ENCODE assay signal across 14 mouse cellular contexts in the genomic region with DNA sequence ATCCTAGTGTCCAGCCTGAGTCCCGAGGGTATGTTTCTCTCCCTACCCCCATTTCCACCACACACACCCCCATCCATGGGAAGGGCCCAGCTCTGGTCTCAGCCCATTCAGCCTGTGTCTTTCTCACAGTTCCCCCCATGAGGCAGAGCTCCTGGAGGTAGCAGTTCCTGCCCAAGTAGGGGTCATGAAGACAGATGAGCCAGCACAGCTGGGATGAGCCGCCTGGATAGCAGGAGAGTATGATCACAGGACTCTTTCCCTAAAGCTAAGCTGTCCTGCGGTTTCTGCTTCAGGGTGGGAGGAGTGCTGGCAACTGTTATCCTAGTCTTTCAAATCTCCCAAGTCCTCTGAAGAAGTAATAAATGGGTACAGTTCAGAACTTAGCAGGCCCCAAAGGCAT. TPM values are rescaled to one million over a fixed set of nuclear protein-coding genes. Genes with fewer than 3 reads are reported as not detected.
DNase-seq lines count a peak whose midpoint lies in the region; ATAC-seq lines count a peak whose summit lies in the region.
"Had no signal": no experiment of that assay in that cellular context is flagged by ENCODE, and none has a peak within 500 bp of the region (broad histone marks: within the 10 kb centered on the region; RNA-seq: fewer than 3 reads in every experiment).

No protein-coding gene starts in this region.

- H3K9me3 ChIP-seq in kidney, embryonic 15.5 days (replicated peaks) = no peaks in the 10 kb centered on the region
- no peaks in the 10 kb centered on the region for H3K9me3 ChIP-seq in midbrain, embryonic 11.5 days (ENCODE audit: control insufficient read depth, low read length)
- no peaks in the 10 kb centered on the region for H3K9me3 ChIP-seq in midbrain, embryonic 15.5 days
- H3K9me3 ChIP-seq in liver, embryonic 12.5 days (replicated peaks) = no peaks in the 10 kb centered on the region
- no peaks in the 10 kb centered on the region for H3K9me3 ChIP-seq in forebrain, embryonic 13.5 days (replicated peaks)
- H3K9me3 ChIP-seq: G1E had no signal

- DNase-seq in kidney, postnatal 36 days = no peak
- DNase-seq in midbrain, embryonic 11.5 days (ENCODE audit: low spot score, missing footprints) = peak; percentile 2
- DNase-seq in spleen, postnatal 10 days (ENCODE audit: low spot score in 2 of 2) = no peak
- no peak for DNase-seq in cerebellum, adult 11 months
- DNase-seq: adrenal gland, postnatal 10 days; cerebellum, adult 9-11 months; embryo, embryonic 11 days had no signal

- no peak for ATAC-seq in kidney, embryonic 15.5 days (replicated peaks; ENCODE audit: low FRiP score)
- no peak for ATAC-seq in midbrain, embryonic 11.5 days (ENCODE audit: low FRiP score)
- no peak for ATAC-seq in midbrain, embryonic 15.5 days (replicated peaks)
- ATAC-seq in liver, embryonic 12.5 days = no peak
- no peak for ATAC-seq in forebrain, embryonic 13.5 days
- ATAC-seq: hindbrain, postnatal 0 days had no signal

- H3K27me3 ChIP-seq in kidney, embryonic 15.5 days = no peaks in the 10 kb centered on the region
- no peaks in the 10 kb centered on the region for H3K27me3 ChIP-seq in midbrain, embryonic 11.5 days (ENCODE audit: control insufficient read depth, insufficient read depth, low read length)
- H3K27me3 ChIP-seq in midbrain, embryonic 15.5 days (replicated peaks) = no peaks in the 10 kb centered on the region
- no peaks in the 10 kb centered on the region for H3K27me3 ChIP-seq in liver, embryonic 12.5 days (replicated peaks)
- H3K27me3 ChIP-seq in forebrain, embryonic 13.5 days = no peaks in the 10 kb centered on the region

- H3K4me3 ChIP-seq in kidney, embryonic 15.5 days (replicated peaks) = 0 out of 2 replicates have a peak overlapping the region, but pooled peaks have one; percentile 63
- no peak overlapping the region for H3K4me3 ChIP-seq in midbrain, embryonic 11.5 days (ENCODE audit: low read depth, low read length)
- no peak overlapping the region for H3K4me3 ChIP-seq in midbrain, embryonic 15.5 days
- no peak overlapping the region for H3K4me3 ChIP-seq in liver, embryonic 12.5 days
- H3K4me3 ChIP-seq in forebrain, embryonic 13.5 days = no peak overlapping the region

- peaks cover 81% of the 10 kb centered on the region for H3K4me1 ChIP-seq in kidney, embryonic 15.5 days
- H3K4me1 ChIP-seq in midbrain, embryonic 11.5 days (ENCODE audit: control insufficient read depth, insufficient read depth, low read length) = peaks cover 25% of the 10 kb centered on the region
- peaks cover 40% of the 10 kb centered on the region for H3K4me1 ChIP-seq in midbrain, embryonic 15.5 days
- peaks cover 92% of the 10 kb centered on the region for H3K4me1 ChIP-seq in liver, embryonic 12.5 days
- H3K4me1 ChIP-seq in forebrain, embryonic 13.5 days = peaks cover 41% of the 10 kb centered on the region

- WGBS in kidney, embryonic 15.5 days = 67% methylated on average over 3 of the region's 3 CpGs
- WGBS in midbrain, embryonic 11.5 days = 81% methylated on average over 3 of the region's 3 CpGs
- 88% methylated on average over 3 of the region's 3 CpGs for WGBS in midbrain, embryonic 15.5 days
- WGBS in liver, embryonic 12.5 days (ENCODE audit: insufficient replicate concordance) = 86% methylated on average over 3 of the region's 3 CpGs
- 77% methylated on average over 3 of the region's 3 CpGs for WGBS in forebrain, embryonic 13.5 days

- peak overlapping the region; percentile 14; the same call in 1 of the 2 replicates for H3K27ac ChIP-seq in kidney, embryonic 15.5 days
- H3K27ac ChIP-seq in midbrain, embryonic 11.5 days (ENCODE audit: low read depth, low read length) = no peak overlapping the region
- no peak overlapping the region for H3K27ac ChIP-seq in midbrain, embryonic 15.5 days
- H3K27ac ChIP-seq in liver, embryonic 12.5 days = peak overlapping the region; percentile 83
- no peak overlapping the region for H3K27ac ChIP-seq in forebrain, embryonic 13.5 days
- H3K27ac ChIP-seq: hindbrain, postnatal 0 days had no signal

- H3K4me2 ChIP-seq in kidney, embryonic 15.5 days = peak overlapping the region; percentile 21
- no peak overlapping the region for H3K4me2 ChIP-seq in midbrain, embryonic 11.5 days
- H3K4me2 ChIP-seq in midbrain, embryonic 15.5 days = no peak overlapping the region
- peak overlapping the region; percentile 1; the same call in 1 of the 2 replicates for H3K4me2 ChIP-seq in liver, embryonic 12.5 days
- no peak overlapping the region for H3K4me2 ChIP-seq in forebrain, embryonic 13.5 days

- H3K36me3 ChIP-seq in kidney, embryonic 15.5 days = peaks cover 22% of the 10 kb centered on the region
- H3K36me3 ChIP-seq in midbrain, embryonic 11.5 days (ENCODE audit: control insufficient read depth, insufficient read depth, low read length) = 0 out of 2 replicates have a peak, but pooled peaks cover 2% of the 10 kb centered on the region
- no peaks in the 10 kb centered on the region for H3K36me3 ChIP-seq in midbrain, embryonic 15.5 days (replicated peaks)
- peaks cover 39% of the 10 kb centered on the region for H3K36me3 ChIP-seq in liver, embryonic 12.5 days
- peaks cover 12% of the 10 kb centered on the region for H3K36me3 ChIP-seq in forebrain, embryonic 13.5 days (ENCODE audit: poor library complexity, severe bottlenecking)

- peak overlapping the region; percentile 23; the same call in 1 of the 2 replicates for H3K9ac ChIP-seq in kidney, embryonic 15.5 days
- no peak overlapping the region for H3K9ac ChIP-seq in midbrain, embryonic 11.5 days (ENCODE audit: low read length)
- H3K9ac ChIP-seq in midbrain, embryonic 15.5 days = no peak overlapping the region
- H3K9ac ChIP-seq in liver, embryonic 12.5 days = peak overlapping the region; percentile 36; the same call in 1 of the 2 replicates
- no peak overlapping the region for H3K9ac ChIP-seq in forebrain, embryonic 13.5 days
- H3K9ac ChIP-seq: liver, embryonic 14.5 days had no signal

RNA-seq across cellular contexts. Expression of a gene that starts 2.5 kb away (rescaled TPM):
- 57.5 and 66.9 TPM in 2 replicates for polyA plus RNA-seq in kidney, embryonic 15.5 days (2015; fragmentation: Nextera tagmentation; extraction: Ambion mirVana)
- 33.5 and 38.3 TPM in 2 replicates for polyA plus RNA-seq in midbrain, embryonic 11.5 days (2014; fragmentation: Nextera tagmentation; extraction: Ambion mirVana)
- 24.0 and 26.3 TPM in 2 replicates for polyA plus RNA-seq in midbrain, embryonic 15.5 days (2015; fragmentation: Nextera tagmentation; extraction: Ambion mirVana)
- 27.3 and 28.3 TPM in 2 replicates for polyA plus RNA-seq in liver, embryonic 12.5 days (2016; fragmentation: Nextera tagmentation; extraction: Ambion mirVana)
- 29.4 and 33.8 TPM in 2 replicates for polyA plus RNA-seq in forebrain, embryonic 13.5 days (2015; fragmentation: Nextera tagmentation; extraction: Ambion mirVana)

RNA-seq across cellular contexts. Expression of a gene that starts 4.3 kb away (rescaled TPM):
- polyA plus RNA-seq in kidney, embryonic 15.5 days (2015; fragmentation: Nextera tagmentation; extraction: Ambion mirVana) = 3.4 and 3.5 TPM in 2 replicates
- 2.1 and 2.5 TPM in 2 replicates for polyA plus RNA-seq in midbrain, embryonic 11.5 days (2014; fragmentation: Nextera tagmentation; extraction: Ambion mirVana)
- polyA plus RNA-seq in midbrain, embryonic 15.5 days (2015; fragmentation: Nextera tagmentation; extraction: Ambion mirVana) = 0.87 and 1.4 TPM in 2 replicates
- polyA plus RNA-seq in liver, embryonic 12.5 days (2016; fragmentation: Nextera tagmentation; extraction: Ambion mirVana) = 0.99 and 1.1 TPM in 2 replicates
- polyA plus RNA-seq in forebrain, embryonic 13.5 days (2015; fragmentation: Nextera tagmentation; extraction: Ambion mirVana) = 2.1 and 2.3 TPM in 2 replicates

RNA-seq across cellular contexts. Expression of a gene that starts 10.4 kb away (rescaled TPM):
- polyA plus RNA-seq in kidney, embryonic 15.5 days (2015; fragmentation: Nextera tagmentation; extraction: Ambion mirVana) = 73.1 and 78.3 TPM in 2 replicates
- 59.6 and 78.3 TPM in 2 replicates for polyA plus RNA-seq in midbrain, embryonic 11.5 days (2014; fragmentation: Nextera tagmentation; extraction: Ambion mirVana)
- polyA plus RNA-seq in midbrain, embryonic 15.5 days (2015; fragmentation: Nextera tagmentation; extraction: Ambion mirVana) = 77.3 and 85.7 TPM in 2 replicates
- 52.9 and 53.1 TPM in 2 replicates for polyA plus RNA-seq in liver, embryonic 12.5 days (2016; fragmentation: Nextera tagmentation; extraction: Ambion mirVana)
- polyA plus RNA-seq in forebrain, embryonic 13.5 days (2015; fragmentation: Nextera tagmentation; extraction: Ambion mirVana) = 82.4 and 91.3 TPM in 2 replicates

RNA-seq across cellular contexts. Expression of a gene that starts 24.2 kb away (rescaled TPM):
- 10.3 and 13.9 TPM in 2 replicates for polyA plus RNA-seq in kidney, embryonic 15.5 days (2015; fragmentation: Nextera tagmentation; extraction: Ambion mirVana)
- polyA plus RNA-seq in midbrain, embryonic 11.5 days (2014; fragmentation: Nextera tagmentation; extraction: Ambion mirVana) = 7.5 and 8.8 TPM in 2 replicates
- 12.8 and 13.8 TPM in 2 replicates for polyA plus RNA-seq in midbrain, embryonic 15.5 days (2015; fragmentation: Nextera tagmentation; extraction: Ambion mirVana)
- polyA plus RNA-seq in liver, embryonic 12.5 days (2016; fragmentation: Nextera tagmentation; extraction: Ambion mirVana) = 16.4 and 17.9 TPM in 2 replicates
- polyA plus RNA-seq in forebrain, embryonic 13.5 days (2015; fragmentation: Nextera tagmentation; extraction: Ambion mirVana) = 12.6 and 17.3 TPM in 2 replicates

RNA-seq across cellular contexts. Expression of a gene that starts 24.3 kb away (rescaled TPM):
- polyA plus RNA-seq in kidney, embryonic 15.5 days (2015; fragmentation: Nextera tagmentation; extraction: Ambion mirVana) = 92.1 and 98.0 TPM in 2 replicates
- polyA plus RNA-seq in midbrain, embryonic 11.5 days (2014; fragmentation: Nextera tagmentation; extraction: Ambion mirVana) = 86.1 and 103 TPM in 2 replicates
- polyA plus RNA-seq in midbrain, embryonic 15.5 days (2015; fragmentation: Nextera tagmentation; extraction: Ambion mirVana) = 181 and 195 TPM in 2 replicates
- polyA plus RNA-seq in liver, embryonic 12.5 days (2016; fragmentation: Nextera tagmentation; extraction: Ambion mirVana) = 124 and 125 TPM in 2 replicates
- polyA plus RNA-seq in forebrain, embryonic 13.5 days (2015; fragmentation: Nextera tagmentation; extraction: Ambion mirVana) = 67.2 and 73.9 TPM in 2 replicates

Comparison
In these comparisons a context has a peak if more than half of its experiments do, and no peak if none do; other contexts are left out.
1. H3K27ac ChIP-seq: peak in kidney, embryonic 15.5 days (single experiment) and liver, embryonic 12.5 days (single experiment); none in midbrain, embryonic 11.5 days (single experiment), midbrain, embryonic 15.5 days (single experiment) and forebrain, embryonic 13.5 days (single experiment).
2. H3K4me2 ChIP-seq: peak in kidney, embryonic 15.5 days (single experiment) and liver, embryonic 12.5 days (single experiment); none in midbrain, embryonic 11.5 days (single experiment), midbrain, embryonic 15.5 days (single experiment) and forebrain, embryonic 13.5 days (single experiment).
3. H3K9ac ChIP-seq: peak in kidney, embryonic 15.5 days (single experiment) and liver, embryonic 12.5 days (single experiment); none in midbrain, embryonic 11.5 days (single experiment), midbrain, embryonic 15.5 days (single experiment) and forebrain, embryonic 13.5 days (single experiment).